Mouse (Mus musculus): ENCODE measurements around the gene Pimreg.

The Pimreg gene

GRCm38 (mm10) chr11:72065103-72065502, 23.3 kb downstream of the Pimreg start:
- DNase-seq (ENCODE audit: low read depth, low spot score) = no peak

GRCm38 (mm10) chr11:72066330-72066729, 24.5 kb downstream of the Pimreg start:
- peak; percentile 46 for DNase-seq (ENCODE audit: low read depth, low spot score)

- DNase-seq (ENCODE audit: low read depth, low spot score) = no peak
Measured at GRCm38 (mm10) chr11:72067326-72067725, 25.5 kb downstream of the Pimreg start.

- DNase-seq (ENCODE audit: low read depth, low spot score) = no peak
Measured at GRCm38 (mm10) chr11:72068026-72068425, 26.2 kb downstream of the Pimreg start.

- DNase-seq (ENCODE audit: low read depth, low spot score) = no peak
Measured at GRCm38 (mm10) chr11:72070733-72071132, 28.9 kb downstream of the Pimreg start.

- no peak for DNase-seq (ENCODE audit: low read depth, low spot score)
Measured at GRCm38 (mm10) chr11:72072331-72072905, 30.6 kb downstream of the Pimreg start.

GRCm38 (mm10) chr11:72074230-72074629, 32.4 kb downstream of the Pimreg start:
- no peak for DNase-seq (ENCODE audit: low read depth, low spot score)

GRCm38 (mm10) chr11:72078056-72078455, 36.2 kb downstream of the Pimreg start:
- no peak for DNase-seq (ENCODE audit: low read depth, low spot score)

- no peak for DNase-seq (ENCODE audit: low read depth, low spot score)
Measured at GRCm38 (mm10) chr11:72078647-72079046, 36.8 kb downstream of the Pimreg start.

- no peak for DNase-seq (ENCODE audit: low read depth, low spot score)
Measured at GRCm38 (mm10) chr11:72080461-72080860, 38.6 kb downstream of the Pimreg start.

GRCm38 (mm10) chr11:72082601-72083000, 40.8 kb downstream of the Pimreg start:
- no peak for DNase-seq (ENCODE audit: low read depth, low spot score)

GRCm38 (mm10) chr11:72084337-72084736, 42.5 kb downstream of the Pimreg start:
- DNase-seq (ENCODE audit: low read depth, low spot score) = no peak

GRCm38 (mm10) chr11:72086251-72087046, 44.6 kb downstream of the Pimreg start:
- DNase-seq (ENCODE audit: low read depth, low spot score) = no peak

GRCm38 (mm10) chr11:72092390-72092789, 50.6 kb downstream of the Pimreg start:
- DNase-seq (ENCODE audit: low read depth, low spot score) = no peak

- DNase-seq (ENCODE audit: low read depth, low spot score) = no peak
Measured at GRCm38 (mm10) chr11:72094442-72094841, 52.6 kb downstream of the Pimreg start.

GRCm38 (mm10) chr11:72095994-72096393, 54.2 kb downstream of the Pimreg start:
- DNase-seq (ENCODE audit: low read depth, low spot score) = no peak
